Mouse (Mus musculus): ENCODE results near the gene P2ry14. TPM values are rescaled to one million over a fixed set of nuclear protein-coding genes. Genes with fewer than 3 reads are reported as not detected.
A peak's percentile ranks its signal among the peaks of the same experiment; 100 is the strongest.

Gene P2ry14
- polyA plus RNA-seq, 1 experiment = 0.53 TPM

DNA sequence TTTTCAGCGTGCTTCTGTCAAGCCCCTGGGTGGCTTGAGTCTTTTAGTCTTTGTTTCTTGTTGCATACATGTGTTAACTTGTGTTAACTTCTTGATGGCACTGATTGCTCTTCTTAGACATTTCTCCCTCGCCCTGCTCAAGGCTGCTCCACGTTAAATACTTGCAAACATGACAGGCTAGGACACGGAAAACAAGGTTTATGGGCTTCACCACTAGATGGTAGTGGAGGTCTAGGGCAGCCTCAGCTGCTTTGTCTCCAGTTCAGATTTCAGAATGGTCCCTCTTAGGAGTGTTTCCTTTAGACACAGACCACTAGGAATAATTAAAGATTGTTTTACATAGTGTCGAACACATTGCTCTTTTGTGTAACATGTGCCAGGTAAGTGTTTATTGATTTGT lies 21.8 kb upstream of the P2ry14 start:
- Histone ChIP-seq H3K4me3 (ENCODE audit: insufficient read depth, low read length) (no peak overlapping the region), H3K4me1 (ENCODE audit: control insufficient read depth, insufficient read depth, low read length) (no peaks in the 10 kb centered on the region), H3K27ac (ENCODE audit: insufficient read depth, low read length) (no peak overlapping the region)
- TF ChIP-seq POLR2A (IDR thresholded peaks at IDR 0.05; ENCODE audit: low read depth, low read length) (no peak), CTCF (IDR thresholded peaks at IDR 0.05; ENCODE audit: borderline replicate concordance, insufficient read depth, low read length) (peak; percentile 56; the same call in 1 of the 2 replicates)

- Histone ChIP-seq H3K4me1 (ENCODE audit: control insufficient read depth, insufficient read depth, low read length) (no peaks in the 10 kb centered on the region), H3K27ac (ENCODE audit: insufficient read depth, low read length) (no peak overlapping the region), H3K4me3 (ENCODE audit: insufficient read depth, low read length) (no peak overlapping the region)
- TF ChIP-seq POLR2A (IDR thresholded peaks at IDR 0.05; ENCODE audit: low read depth, low read length) (no peak), CTCF (IDR thresholded peaks at IDR 0.05; ENCODE audit: borderline replicate concordance, insufficient read depth, low read length) (no peak)
Observed at GRCm38 (mm10) chr3:59174426-59175154, 21.2 kb upstream of the P2ry14 start.

- no peak overlapping the region for H3K4me3 ChIP-seq (ENCODE audit: insufficient read depth, low read length)
- TF ChIP-seq POLR2A (IDR thresholded peaks at IDR 0.05; ENCODE audit: low read depth, low read length) (no peak), CTCF (IDR thresholded peaks at IDR 0.05; ENCODE audit: borderline replicate concordance, insufficient read depth, low read length) (no peak)
- no peak overlapping the region for H3K27ac ChIP-seq (ENCODE audit: insufficient read depth, low read length)
- no peaks in the 10 kb centered on the region for H3K4me1 ChIP-seq (ENCODE audit: control insufficient read depth, insufficient read depth, low read length)
Observed at GRCm38 (mm10) chr3:59169921-59170627, 16.7 kb upstream of the P2ry14 start.

GRCm38 (mm10) chr3:59169215-59169614 lies 15.8 kb upstream of the P2ry14 start:
- Histone ChIP-seq H3K27ac (ENCODE audit: insufficient read depth, low read length) (no peak overlapping the region), H3K4me1 (ENCODE audit: control insufficient read depth, insufficient read depth, low read length) (no peaks in the 10 kb centered on the region), H3K4me3 (ENCODE audit: insufficient read depth, low read length) (no peak overlapping the region)
- no peak for TF ChIP-seq POLR2A (IDR thresholded peaks at IDR 0.05; ENCODE audit: low read depth, low read length)
- no peak for TF ChIP-seq CTCF (IDR thresholded peaks at IDR 0.05; ENCODE audit: borderline replicate concordance, insufficient read depth, low read length)

GRCm38 (mm10) chr3:59168476-59168875 lies 15.1 kb upstream of the P2ry14 start:
- no peak for TF ChIP-seq CTCF (IDR thresholded peaks at IDR 0.05; ENCODE audit: borderline replicate concordance, insufficient read depth, low read length)
- Histone ChIP-seq H3K4me3 (ENCODE audit: insufficient read depth, low read length) (no peak overlapping the region), H3K4me1 (ENCODE audit: control insufficient read depth, insufficient read depth, low read length) (no peaks in the 10 kb centered on the region), H3K27ac (ENCODE audit: insufficient read depth, low read length) (no peak overlapping the region)

DNA sequence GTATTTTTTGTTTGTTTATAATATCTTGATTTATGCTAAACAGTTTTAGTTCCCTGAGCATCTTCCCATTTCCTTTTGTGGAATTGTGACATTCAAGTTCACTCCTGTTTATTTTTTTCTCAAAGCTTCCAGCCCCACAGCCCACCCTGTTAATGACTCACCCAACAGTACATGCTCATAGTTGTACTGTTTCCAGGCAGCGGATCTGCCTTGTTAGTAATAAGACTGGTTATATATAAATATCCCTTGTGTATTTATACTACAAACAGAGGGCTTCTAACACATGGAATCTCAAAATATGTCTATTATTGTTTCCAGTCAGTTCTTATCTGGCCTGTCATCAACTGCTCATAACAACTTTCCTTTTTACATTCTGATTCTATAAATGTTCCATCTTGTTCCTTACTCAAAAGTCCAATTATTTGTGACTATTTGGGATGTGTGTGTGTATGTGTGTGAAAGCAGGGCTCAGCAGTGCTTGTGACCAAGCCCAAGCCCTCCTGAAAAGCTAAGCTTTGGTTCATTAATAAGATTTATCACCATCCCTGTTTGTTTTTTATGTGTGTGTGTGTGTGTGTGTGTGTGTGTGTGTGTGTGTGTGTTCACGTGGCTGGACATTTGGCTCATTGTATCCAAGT lies 14.1 kb upstream of the P2ry14 start:
- Histone ChIP-seq H3K27ac (ENCODE audit: insufficient read depth, low read length) (no peak overlapping the region), H3K4me3 (ENCODE audit: insufficient read depth, low read length) (no peak overlapping the region), H3K4me1 (ENCODE audit: control insufficient read depth, insufficient read depth, low read length) (no peaks in the 10 kb centered on the region)
- TF ChIP-seq POLR2A (IDR thresholded peaks at IDR 0.05; ENCODE audit: low read depth, low read length) (no peak), CTCF (IDR thresholded peaks at IDR 0.05; ENCODE audit: borderline replicate concordance, insufficient read depth, low read length) (no peak)

DNA sequence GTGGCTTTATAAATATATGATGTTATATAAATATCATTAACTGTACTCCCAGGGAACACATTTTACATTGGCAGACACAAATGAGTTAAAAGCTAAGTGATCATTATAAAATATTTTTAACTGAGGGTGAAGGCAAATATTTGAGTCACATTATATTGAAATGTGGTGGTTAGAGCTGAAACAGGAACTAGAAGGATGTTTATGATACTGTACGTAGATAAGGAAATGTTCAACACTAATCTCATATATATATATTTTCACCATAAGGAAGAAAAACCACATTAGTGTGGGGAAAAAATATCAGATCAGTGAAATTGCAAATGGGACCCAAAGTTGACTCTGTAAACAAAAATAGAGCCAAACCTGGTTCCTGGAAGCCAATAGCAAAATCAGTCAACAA lies 7.0 kb upstream of the P2ry14 start:
- no peak overlapping the region for H3K27ac ChIP-seq (ENCODE audit: insufficient read depth, low read length)
- no peak overlapping the region for H3K4me3 ChIP-seq (ENCODE audit: insufficient read depth, low read length)
- TF ChIP-seq CTCF (IDR thresholded peaks at IDR 0.05; ENCODE audit: borderline replicate concordance, insufficient read depth, low read length) (no peak), POLR2A (IDR thresholded peaks at IDR 0.05; ENCODE audit: low read depth, low read length) (no peak)
- H3K4me1 ChIP-seq (ENCODE audit: control insufficient read depth, insufficient read depth, low read length) = no peaks in the 10 kb centered on the region

DNA sequence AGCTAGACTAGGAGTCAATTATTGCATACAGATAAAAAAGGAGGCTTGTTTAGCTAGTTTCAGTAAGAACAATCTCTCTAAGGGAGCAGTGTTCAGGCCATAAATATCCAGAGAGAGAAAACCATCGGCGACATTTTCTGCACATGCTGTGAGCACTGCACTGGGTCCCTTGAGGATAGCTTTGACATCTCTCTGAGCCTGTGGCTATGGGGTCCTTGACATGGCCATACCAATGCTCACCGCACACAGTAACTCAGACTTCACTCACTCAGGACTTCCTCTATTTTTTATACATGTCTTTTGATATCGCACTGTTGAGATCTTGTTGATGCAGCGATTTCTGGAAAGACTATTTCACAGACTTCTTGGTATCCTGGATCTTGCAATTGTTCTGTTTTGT lies 3.6 kb upstream of the P2ry14 start:
- H3K27ac ChIP-seq (ENCODE audit: insufficient read depth, low read length) = no peak overlapping the region
- no peaks in the 10 kb centered on the region for H3K4me1 ChIP-seq (ENCODE audit: control insufficient read depth, insufficient read depth, low read length)
- H3K4me3 ChIP-seq (ENCODE audit: insufficient read depth, low read length) = no peak overlapping the region
- no peak for TF ChIP-seq CTCF (IDR thresholded peaks at IDR 0.05; ENCODE audit: borderline replicate concordance, insufficient read depth, low read length)

DNA sequence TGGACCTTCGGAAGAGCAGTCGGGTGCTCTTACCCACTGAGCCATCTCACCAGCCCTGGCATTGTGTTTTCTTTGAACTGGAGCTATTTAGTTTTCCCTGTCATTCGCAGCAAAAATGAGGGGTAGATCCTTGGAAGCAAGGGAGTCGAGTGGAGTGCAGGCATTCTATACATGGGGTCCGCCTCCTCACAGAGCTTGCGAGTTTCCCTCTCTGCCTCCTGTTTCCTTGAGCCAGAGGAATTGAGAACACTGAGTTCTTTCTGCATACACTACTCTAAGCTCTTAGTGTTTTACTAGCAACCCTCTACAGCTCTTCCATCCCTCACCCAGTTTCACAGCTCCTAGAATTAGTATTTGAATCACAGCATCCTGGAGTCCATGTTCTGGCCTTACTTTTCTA lies 2.0 kb upstream of the P2ry14 start:
- no peak for TF ChIP-seq POLR2A (IDR thresholded peaks at IDR 0.05; ENCODE audit: low read depth, low read length)
- TF ChIP-seq CTCF (IDR thresholded peaks at IDR 0.05; ENCODE audit: borderline replicate concordance, insufficient read depth, low read length) = no peak
- H3K27ac ChIP-seq (ENCODE audit: insufficient read depth, low read length) = no peak overlapping the region
- H3K4me1 ChIP-seq (ENCODE audit: control insufficient read depth, insufficient read depth, low read length) = no peaks in the 10 kb centered on the region
- H3K4me3 ChIP-seq (ENCODE audit: insufficient read depth, low read length) = no peak overlapping the region

- no peak overlapping the region for H3K4me3 ChIP-seq (ENCODE audit: insufficient read depth, low read length)
- TF ChIP-seq POLR2A (IDR thresholded peaks at IDR 0.05; ENCODE audit: low read depth, low read length) = no peak
- TF ChIP-seq CTCF (IDR thresholded peaks at IDR 0.05; ENCODE audit: borderline replicate concordance, insufficient read depth, low read length) = no peak
- no peak overlapping the region for H3K27ac ChIP-seq (ENCODE audit: insufficient read depth, low read length)
Observed at GRCm38 (mm10) chr3:59154888-59155287, 1.5 kb upstream of the P2ry14 start.

More at GRCm38 (mm10) chr3:59154888-59155287, 1.5 kb upstream of the P2ry14 start:
- H3K4me1 ChIP-seq (ENCODE audit: control insufficient read depth, insufficient read depth, low read length) = no peaks in the 10 kb centered on the region
